Mouse (Mus musculus): Measurements from ENCODE around the gene Pakap.

The Pakap gene

DNA sequence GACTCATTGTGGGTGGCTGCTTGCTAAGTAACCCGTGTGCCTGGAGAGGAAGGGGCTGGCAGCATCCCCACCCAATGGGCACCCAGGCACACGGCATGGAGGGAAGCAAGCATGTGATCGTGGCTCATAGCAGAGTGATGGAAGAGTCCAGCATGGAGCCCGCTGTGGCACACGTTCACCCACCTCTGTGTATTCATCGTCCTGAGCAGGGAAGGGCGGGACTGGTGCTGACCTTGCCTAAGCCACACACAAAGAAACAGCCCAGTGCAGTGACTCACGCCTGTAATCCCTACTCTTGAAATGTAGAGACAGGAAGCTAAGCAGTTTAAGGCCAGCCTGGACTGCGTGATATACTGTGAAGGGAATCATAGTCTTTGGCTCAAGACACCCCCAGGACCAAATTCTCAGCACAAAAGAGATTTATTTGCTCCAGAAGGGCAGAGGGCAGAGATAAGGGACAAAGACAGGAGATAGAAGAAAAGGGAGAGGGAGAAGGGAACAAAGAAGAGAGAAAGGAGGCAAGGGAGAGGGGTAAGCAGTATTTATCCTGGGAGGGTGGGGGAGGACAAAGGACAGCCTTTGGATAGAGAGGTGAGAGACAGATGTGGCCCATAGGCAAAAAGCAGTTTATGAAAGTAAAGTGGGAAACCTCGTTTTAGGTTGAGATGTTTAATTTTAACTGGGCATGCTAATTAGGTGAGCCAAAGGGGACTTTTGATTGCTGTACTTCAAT is 230.5 kb downstream of the Pakap start:
- no peak for DNase-seq (ENCODE audit: low read depth, low spot score)

DNA sequence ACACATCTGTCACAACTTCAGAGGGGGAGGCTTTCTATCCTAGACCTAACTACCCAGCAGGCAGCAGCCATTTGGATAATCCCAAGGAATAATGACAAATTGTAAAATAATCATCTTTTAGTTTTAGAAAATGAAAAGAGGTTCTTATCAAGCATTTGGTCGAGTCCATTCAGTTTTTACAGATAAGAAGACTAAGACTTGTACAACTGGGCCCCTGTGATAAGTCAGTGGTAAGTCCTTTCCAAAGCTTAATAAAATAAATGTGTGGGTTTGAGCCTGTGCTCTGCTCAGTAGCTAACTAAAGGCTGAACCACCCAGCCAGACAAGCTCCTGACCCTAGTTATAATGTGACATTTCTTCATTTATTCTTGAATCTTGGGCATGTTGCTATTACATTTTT is 231.3 kb downstream of the Pakap start:
- no peak for DNase-seq (ENCODE audit: low read depth, low spot score)

DNA sequence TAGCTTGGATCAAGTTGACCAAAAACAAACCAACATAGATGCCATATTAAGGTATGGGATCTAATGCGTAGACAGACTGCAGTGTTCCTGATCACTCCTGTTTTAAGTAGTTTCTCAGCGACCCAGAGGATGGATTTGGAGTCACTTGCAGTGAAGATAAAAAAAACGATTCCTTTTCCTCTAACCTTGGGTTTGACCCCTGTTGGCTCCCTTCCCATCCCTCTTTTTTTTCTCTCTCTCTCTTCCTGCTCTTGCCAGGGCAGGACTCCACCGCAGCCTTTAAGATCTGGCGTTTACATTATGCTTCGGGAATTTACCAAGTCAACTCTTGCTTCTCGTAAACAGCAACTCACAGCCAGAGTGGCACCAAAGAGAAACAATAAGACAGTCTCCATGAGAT is 233.3 kb downstream of the Pakap start:
- no peak for DNase-seq (ENCODE audit: low read depth, low spot score)

DNA sequence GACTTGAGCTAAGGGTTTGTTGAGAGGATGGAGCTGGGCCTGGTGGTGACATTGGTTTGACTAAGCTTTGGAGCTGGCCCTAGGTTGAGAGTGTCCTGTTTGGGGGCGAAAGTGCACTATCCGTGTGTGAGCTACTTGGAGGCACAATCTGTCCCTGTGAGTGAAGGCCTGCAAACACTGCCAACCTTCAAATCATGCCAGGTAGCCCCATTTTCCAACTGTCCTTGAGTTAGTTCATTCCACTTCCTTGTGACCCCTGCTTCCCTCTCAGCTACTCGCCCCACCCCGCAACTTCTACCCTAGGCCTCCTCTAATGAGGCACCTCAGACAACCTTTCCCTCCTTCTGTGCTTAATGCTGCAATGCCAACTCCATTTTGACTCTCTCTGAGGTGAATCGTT is 234.0 kb downstream of the Pakap start:
- no peak for DNase-seq (ENCODE audit: low read depth, low spot score)

DNA sequence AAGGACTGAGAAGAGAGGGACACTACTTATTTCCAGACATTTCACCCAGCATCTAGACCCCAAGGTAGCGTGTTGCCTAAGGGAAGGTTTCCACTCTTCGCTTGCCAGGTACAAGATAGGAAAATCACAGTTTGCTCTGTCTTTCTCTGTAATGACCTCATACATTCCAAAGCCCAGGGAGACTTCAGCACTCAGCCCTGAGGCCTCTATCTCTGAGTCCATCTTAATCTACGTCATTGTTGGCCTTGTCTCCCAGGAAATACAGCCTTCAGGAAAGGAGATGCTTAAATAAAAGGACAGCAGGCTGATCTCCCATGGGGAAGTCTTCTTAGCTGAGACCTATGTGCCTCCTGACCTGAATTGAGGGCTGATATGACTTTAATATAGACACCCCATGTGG is 234.4 kb downstream of the Pakap start:
- DNase-seq (ENCODE audit: low read depth, low spot score) = no peak

DNA sequence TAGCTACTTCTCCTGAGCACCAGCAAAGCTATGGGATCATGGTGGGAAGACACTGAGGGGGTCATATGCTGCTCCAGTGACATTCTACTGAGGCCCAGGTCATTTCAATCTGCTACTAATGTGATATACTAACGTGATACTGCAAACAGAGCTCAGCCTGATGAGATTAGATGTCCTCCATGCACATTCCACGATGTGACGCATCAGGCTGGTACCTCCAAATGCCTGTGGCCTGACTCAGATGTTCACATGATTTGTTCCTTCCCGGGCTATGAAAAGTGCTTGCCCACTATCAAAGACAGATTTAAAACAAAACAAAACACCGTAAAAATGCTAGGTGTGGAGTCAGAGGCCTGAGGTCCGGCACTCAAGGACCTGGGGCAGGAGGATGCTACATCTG is 236.9 kb downstream of the Pakap start:
- DNase-seq (ENCODE audit: low read depth, low spot score) = no peak

DNA sequence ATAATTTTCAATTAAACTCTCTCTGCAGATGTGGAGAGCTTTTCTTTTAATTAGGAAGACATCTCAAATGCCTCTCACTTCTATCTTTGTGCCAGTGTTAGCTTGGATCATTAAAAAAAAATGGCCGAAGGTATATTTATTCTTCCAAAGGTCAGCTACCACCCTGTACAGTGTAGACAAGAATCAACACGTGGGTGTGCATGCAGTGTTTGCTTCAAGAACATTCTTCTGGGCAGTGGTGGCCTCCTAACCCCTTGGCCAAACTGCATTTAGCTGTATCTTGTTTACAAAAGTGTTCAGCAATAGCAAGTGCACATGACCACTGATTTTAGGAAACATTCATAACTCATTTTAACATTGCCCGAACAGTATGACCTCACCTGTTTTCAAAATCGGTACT is 241.5 kb downstream of the Pakap start:
- DNase-seq (ENCODE audit: low read depth, low spot score) = no peak

DNA sequence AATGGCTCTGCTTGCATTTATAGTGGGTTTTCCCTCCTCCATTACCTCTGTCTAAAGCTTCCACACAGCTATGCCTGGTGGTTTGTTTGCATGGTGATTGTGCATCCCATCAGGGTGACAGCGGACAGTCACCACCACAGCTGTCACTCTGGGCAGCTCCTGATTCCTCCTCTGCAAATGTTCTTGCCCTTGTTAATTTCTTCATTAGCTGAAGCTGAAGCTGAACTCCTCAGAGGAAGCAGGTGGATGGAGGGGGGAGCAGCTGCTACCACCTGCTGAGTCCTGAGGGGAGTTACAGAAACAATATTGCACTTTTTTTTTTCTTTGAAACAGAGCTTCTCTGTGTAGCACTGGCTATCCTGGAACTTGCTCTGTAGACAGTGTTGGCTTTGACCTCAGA is 244.1 kb downstream of the Pakap start:
- DNase-seq (ENCODE audit: low read depth, low spot score) = no peak

DNA sequence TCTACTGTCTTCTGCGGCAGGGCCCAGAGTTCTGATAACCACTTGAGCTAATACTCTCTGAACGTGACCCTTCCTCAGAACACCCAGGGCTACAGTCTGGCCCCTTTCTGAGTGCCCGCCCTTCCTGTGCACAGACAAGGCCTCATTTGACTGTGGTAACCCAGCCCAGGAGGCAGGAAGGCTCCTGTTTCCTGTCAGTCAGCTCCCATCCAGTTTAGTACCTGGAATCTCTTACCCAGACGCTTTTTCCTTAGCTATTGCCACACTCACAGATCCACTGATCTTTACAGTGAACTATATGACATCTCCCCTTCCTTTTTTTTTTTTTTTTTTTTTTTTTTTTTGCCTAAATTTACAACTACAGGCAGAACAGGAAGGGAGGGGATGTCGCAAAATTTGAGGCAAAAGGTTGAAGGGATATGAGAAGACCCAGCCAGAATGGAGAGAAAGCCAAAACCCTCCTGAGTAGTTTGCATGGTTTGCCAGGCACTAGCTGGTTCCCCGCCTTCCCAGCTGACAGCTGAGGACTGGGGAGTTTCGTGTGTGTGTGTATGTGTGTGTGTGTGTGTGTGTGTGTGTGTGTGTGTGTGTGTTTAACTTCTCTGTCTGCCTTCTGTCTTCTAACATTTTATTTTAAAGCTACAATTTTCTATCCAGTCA is 245.1 kb downstream of the Pakap start:
- DNase-seq (ENCODE audit: low read depth, low spot score) = no peak

DNA sequence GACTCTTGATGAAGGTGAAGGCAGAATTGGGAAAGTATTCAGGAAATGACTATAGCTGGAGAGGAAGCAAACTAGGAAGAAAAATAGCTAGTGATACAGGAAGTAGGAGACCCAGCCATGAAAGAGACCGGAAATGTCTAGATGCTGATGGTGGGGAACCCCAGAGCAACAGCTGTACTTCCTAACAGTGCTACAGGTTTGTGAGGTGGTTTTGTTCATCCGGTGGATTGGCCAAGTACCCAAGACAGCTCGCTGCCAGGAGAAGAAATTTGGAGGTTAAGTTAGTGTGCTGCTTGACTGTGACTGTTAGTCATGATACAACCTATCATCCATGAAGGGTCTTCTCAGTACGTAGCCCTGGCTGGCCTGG is 245.6 kb downstream of the Pakap start:
- DNase-seq (ENCODE audit: low read depth, low spot score) = no peak

DNA sequence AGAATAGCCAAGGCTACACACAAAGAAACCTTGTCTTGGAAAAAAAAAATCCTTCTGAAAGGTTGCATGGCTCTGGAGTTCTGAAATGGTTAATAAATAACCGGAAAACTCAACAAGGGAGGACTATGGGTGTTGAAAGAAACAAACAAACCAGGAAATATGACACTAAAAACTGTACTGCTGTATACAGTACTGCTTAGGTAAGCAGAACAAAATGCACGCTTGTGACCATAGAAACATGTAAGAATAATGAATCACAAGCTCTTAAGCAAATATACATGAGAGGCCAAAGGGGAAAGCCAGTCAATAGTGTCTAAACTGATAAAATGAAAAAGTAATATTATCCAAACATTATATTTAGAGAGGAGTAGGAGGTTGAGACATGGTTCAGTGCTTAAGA is 247.4 kb downstream of the Pakap start:
- DNase-seq (ENCODE audit: low read depth, low spot score) = no peak

DNA sequence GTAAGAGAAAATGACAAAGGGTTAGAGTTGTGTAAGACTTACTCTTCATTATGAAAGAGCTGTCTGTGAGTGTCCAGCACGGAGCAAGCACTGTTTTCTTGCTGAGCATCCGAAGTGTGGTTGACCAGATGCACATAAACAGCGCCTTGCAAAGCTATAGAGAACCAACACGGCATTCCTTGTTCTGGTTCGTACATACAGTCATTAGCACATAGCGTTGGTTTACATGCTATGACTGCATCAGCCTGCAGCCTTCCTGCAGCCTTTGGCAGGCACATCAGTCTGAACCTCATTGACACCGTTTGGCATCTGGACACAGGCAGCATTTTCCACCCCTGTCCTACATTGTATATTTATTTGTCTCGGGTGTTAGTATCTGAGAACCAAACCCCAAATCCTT is 248.2 kb downstream of the Pakap start:
- no peak for DNase-seq (ENCODE audit: low read depth, low spot score)

DNA sequence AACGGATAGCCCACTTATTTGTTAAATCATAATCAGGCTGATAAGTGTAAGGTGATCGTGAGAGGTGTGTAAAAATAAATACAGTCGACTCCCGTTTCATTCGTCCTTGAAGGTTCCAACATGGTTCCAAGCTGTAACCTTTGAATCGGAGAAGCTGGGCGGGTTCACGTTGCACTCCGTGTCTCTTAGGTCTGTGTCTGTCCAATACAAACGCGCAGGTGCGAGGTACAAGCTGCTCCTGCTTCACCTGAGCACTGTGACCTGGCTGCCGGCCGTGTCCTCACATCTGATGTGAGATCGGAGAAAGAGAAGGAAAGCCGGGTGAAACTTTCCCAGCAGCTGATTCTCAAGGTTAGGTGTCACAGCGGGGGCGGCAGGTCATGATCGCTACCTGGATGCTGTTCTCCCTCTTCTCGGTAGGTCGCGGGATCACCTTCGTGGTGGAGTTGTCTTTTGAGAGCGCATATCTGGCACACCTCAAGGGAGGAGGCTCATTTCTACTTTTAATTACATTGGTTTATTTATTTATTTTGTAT is 252.9 kb downstream of the Pakap start:
- no peak for DNase-seq (ENCODE audit: low read depth, low spot score)

DNA sequence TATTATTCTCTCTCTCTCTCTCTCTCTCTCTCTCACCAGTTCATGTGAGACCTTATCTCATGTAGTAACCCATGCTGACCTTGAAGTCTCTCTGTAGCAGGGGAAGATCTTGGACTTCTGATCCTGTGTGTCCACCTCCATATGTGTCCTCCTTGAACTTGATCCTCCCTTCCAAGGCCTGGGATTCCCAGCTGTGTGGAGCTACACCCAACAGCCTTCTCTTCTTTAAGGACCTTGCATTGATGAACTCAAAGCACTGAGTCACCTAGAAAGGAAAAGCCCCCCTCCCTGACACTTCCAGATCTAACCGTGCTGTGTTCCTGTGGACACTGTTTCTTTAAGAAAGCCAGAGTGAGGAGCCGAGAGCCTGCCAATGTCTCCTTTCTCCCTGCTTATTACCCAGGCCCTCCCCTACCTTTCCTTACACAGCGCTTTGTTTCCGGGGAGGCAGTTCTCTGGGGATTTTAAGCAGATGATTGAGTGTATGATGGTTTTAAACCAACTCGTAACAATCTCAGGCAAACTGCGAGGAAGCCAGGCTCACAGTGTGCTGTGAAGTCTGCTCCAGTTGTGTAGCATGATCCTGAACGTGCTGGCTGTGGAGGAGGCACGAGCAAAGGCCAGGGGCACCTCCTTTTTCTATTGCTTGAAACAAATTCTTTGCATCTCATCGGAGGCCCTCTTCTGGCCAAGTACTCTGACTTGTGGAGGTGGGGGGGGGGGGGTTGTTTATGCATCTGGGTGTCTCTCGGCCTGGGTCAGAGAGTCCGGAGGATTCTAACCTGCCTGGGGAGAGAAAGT is 253.8 kb downstream of the Pakap start:
- no peak for DNase-seq (ENCODE audit: low read depth, low spot score)

DNA sequence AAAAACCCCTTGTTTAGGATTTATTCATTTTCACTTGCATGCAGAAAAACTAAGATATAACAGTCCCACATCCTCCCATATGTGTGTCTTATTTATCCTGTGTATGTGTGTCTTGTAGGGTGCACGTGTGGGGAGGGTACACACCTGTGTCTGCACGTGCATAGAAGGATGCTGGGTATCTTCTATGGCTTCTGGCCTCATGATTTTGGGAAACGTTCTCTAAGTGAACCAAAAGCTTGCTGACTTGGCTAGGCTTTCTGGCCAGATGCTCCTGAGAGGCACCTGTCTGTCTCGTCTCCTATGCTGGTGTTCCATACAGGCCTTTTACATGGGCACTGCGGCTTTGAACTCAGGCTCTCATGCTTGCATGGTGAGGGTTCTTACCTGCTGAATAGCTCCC is 254.7 kb downstream of the Pakap start:
- DNase-seq (ENCODE audit: low read depth, low spot score) = no peak

DNA sequence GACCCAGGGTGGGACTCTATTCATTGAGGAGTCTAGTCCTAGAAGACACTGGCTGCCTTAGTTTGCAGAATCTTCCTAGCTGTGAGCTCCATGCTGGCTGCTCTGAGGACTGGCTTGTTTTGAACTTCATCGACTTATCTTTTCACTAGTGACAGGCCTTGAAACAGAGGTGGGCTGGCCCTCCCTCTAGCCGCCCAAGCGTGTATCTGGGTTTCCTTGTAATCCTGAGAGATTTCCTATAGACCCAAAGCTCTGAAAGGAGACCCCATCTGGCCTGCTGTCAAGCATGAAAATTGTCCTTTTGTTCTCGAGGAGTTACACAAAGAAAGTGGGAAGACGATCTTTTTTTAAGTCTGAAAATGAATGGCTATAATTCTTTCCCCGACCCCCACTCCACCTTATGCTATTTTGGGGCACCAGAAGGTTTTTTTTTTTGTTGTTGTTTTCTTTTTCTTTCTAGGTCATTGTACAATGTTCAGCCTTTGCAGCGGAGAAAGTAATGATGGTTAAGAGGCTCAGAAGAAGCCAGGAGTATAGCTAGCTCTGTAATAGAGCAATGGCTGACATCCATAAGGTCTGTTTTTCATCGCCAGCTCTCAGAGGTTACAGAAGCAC is 256.8 kb downstream of the Pakap start:
- no peak for DNase-seq (ENCODE audit: low read depth, low spot score)

DNA sequence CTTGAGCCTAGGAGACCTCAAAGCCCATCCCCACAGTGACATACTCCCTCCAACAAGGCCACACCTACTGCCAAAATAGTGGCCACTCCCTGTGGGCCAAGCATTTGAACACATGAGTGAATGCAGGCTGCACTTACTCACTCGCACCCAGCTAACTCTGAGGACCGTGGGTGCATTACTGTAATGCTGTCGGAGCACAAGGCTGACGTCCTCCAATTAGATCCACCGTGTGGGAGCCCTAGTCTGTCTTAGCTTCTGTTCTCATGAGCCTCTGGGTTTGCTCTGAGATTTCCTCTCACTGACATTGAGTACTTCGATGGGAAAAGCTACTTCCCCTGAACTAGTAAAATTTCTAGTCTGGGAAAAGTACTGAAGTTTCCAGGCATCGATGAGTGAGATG is 258.3 kb downstream of the Pakap start:
- no peak for DNase-seq (ENCODE audit: low read depth, low spot score)

DNA sequence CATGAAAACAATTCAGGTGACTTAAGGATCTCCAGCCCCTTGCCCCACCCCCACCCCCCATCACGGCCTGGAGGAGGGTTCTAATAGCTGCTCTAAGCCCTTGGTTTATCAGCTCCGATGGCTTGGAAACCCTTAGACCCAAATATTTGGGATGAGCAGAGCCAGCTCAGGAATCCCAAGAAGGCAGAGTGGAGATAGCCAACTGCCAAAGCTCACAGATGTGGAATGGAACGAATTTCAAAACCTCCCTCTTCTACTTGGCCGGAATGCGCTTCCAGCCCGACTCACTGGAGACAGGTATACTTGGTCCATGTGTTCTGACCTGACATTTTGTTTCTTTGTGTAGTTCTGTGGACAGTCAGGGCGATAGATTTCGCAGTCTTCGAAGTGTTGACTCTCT is 261.2 kb downstream of the Pakap start:
- DNase-seq (ENCODE audit: low read depth, low spot score) = no peak

DNA sequence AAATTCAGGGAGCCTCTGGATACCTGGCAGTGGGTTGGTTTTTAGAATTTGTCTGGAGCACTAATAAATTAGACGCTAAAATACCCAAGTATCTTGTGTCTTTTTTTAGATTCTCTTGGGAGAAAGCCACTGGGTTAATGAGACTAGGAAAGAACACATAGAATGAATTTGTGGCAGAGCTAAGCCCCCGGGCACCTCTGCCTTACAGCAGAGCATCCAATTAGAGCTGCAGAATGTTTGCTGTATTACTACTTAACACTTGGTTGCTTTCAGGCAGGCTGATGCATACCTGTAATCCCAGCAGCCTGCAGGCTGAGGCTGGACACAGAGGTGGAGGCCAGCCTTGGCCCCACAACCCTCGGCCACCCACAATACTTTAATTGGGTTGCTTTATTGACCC is 261.8 kb downstream of the Pakap start:
- DNase-seq (ENCODE audit: low read depth, low spot score) = no peak

DNA sequence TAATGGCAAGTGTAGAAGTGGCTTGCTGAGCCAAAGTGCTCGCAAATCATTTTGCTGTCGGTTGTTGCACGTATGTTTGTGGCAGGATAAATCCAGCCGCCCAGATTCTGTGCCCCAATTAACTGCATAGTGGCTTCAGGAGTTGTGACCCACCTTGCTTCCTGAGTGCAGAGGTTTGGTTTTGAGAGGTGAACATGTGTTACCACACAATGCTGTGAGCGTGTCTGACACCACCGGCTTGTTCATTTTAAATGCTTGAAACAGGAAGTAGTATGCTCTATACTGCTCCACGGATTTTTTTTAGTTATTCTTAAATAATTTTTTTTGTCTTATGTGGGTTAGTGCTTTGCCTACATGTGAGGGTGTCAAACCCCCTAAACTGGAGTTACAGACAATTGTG is 264.3 kb downstream of the Pakap start:
- DNase-seq (ENCODE audit: low read depth, low spot score) = no peak

DNA sequence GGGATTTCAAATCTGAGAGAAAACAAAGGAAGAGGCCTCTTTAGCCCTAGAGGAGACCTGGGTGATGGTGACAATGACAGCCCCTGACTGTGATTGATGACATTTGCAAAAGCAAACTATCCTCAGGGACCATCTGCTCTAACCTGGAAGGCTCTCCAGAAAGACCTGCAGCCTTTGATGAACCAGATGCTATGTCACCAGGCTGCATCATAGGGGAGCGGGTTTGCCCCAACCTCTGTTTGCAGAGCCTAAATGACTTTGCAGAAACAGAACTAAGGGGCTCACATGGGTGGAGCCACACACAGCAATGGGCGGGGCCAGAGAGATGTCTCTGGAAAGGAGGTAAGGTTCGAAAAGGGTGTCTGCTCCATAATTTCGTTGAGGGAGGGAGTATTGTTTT is 265.1 kb downstream of the Pakap start:
- no peak for DNase-seq (ENCODE audit: low read depth, low spot score)

DNA sequence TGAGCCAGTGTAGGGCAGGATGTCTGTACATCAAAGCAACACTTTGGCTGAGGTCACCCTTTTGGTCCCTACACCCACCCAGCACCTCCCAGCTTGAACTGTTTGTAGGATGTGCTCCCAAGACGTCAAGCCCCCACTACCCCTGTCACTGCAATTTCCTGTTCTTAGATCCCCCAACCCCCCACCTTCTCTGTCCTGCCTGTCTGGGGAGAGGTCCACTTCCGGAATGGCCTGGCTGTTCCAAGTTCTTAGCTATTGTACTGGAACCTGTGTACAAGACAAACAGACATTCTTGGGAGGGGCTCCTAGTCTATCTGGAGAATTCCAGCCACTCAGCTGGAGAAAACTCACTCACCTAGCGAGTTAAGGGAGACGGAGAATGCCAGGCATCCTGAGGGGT is 266.2 kb downstream of the Pakap start:
- DNase-seq (ENCODE audit: low read depth, low spot score) = no peak

Measured in embryo, embryonic 11.5 days (tissue).